Mouse (Mus musculus) bone marrow macrophage, adult 2 months (primary cell): ENCODE data around the gene Cdc42ep4. TPM values are rescaled to one million over a fixed set of nuclear protein-coding genes. Genes with fewer than 3 reads are reported as not detected.

Experiments
- H3K27ac ChIP-seq: 2 replicates; pipeline ENCODE4 v1.5.1; 2012; ENCODE audit warnings: low read depth, low read length; ENCODE audit not compliant: insufficient read depth
- H3K4me1 ChIP-seq: 2 replicates; pipeline ENCODE4 v1.6.1; 2012; ENCODE audit warnings: low read length; ENCODE audit not compliant: control insufficient read depth, insufficient read depth
- H3K4me3 ChIP-seq: 2 replicates; pipeline ENCODE4 v1.5.1; 2012; ENCODE audit warnings: mild to moderate bottlenecking, low read length, moderate library complexity; ENCODE audit not compliant: insufficient read depth
- CTCF ChIP-seq: IDR thresholded peaks from 2 replicates; pipeline ENCODE4 v1.5.1; 2012; ENCODE audit warnings: low read depth, mild to moderate bottlenecking, low read length, moderate library complexity
- POLR2A ChIP-seq: IDR thresholded peaks from 2 replicates; pipeline ENCODE4 v1.6.1; 2012; ENCODE audit warnings: mild to moderate bottlenecking, low read depth, low read length, borderline replicate concordance
- polyA plus RNA-seq: library from polyadenylated mRNA; stranded (reverse); fragments of >200 nt; gene quantifications from 2 replicates; pipeline ENCODE4 v1.2.4, GENCODE M21; 2012; ENCODE audit not compliant: missing spikeins, insufficient read depth, insufficient read length

Gene Cdc42ep4
- polyA plus RNA-seq, 1 experiment: 20.9 TPM

GRCm38 (mm10) chr11:113737912-113738311 lies 13.8 kb downstream of the Cdc42ep4 start:
- Histone ChIP-seq H3K27ac (peak overlapping the region; percentile 51), H3K4me1 (peaks cover 57% of the 10 kb centered on the region), H3K4me3 (no peak overlapping the region)
- TF ChIP-seq POLR2A (no peak), CTCF (no peak)

- TF ChIP-seq POLR2A (no peak), CTCF (no peak)
- Histone ChIP-seq H3K4me1 (peaks cover 61% of the 10 kb centered on the region), H3K27ac (peak overlapping the region; percentile 51), H3K4me3 (no peak overlapping the region)
These were observed 14.2 kb downstream of the Cdc42ep4 start for GRCm38 (mm10) chr11:113737553-113737854.

GRCm38 (mm10) chr11:113736848-113737552 lies 14.7 kb downstream of the Cdc42ep4 start:
- H3K27ac ChIP-seq: peak overlapping the region; percentile 8; the same call in 1 of the 2 replicates
- TF ChIP-seq POLR2A (no peak), CTCF (no peak)
- H3K4me1 ChIP-seq: peaks cover 66% of the 10 kb centered on the region
- H3K4me3 ChIP-seq: no peak overlapping the region

- no peak overlapping the region for H3K27ac ChIP-seq
- TF ChIP-seq POLR2A (no peak), CTCF (no peak)
- no peak overlapping the region for H3K4me3 ChIP-seq
These were observed 16.5 kb downstream of the Cdc42ep4 start for GRCm38 (mm10) chr11:113735151-113735550.

GRCm38 (mm10) chr11:113733631-113734364 lies 17.9 kb downstream of the Cdc42ep4 start:
- Histone ChIP-seq H3K27ac (peak overlapping the region; percentile 80), H3K4me1 (peaks cover 79% of the 10 kb centered on the region), H3K4me3 (peak overlapping the region; percentile 16)
- no peak for TF ChIP-seq CTCF
- no peak for TF ChIP-seq POLR2A

More at GRCm38 (mm10) chr11:113735151-113735550, 16.5 kb downstream of the Cdc42ep4 start:
- peaks cover 84% of the 10 kb centered on the region for H3K4me1 ChIP-seq

GRCm38 (mm10) chr11:113731945-113732612 lies 19.6 kb downstream of the Cdc42ep4 start:
- TF ChIP-seq CTCF (no peak), POLR2A (no peak)
- peak overlapping the region; percentile 80 for H3K27ac ChIP-seq
- H3K4me3 ChIP-seq: no peak overlapping the region
- H3K4me1 ChIP-seq: peaks cover 64% of the 10 kb centered on the region

GRCm38 (mm10) chr11:113730879-113731278 lies 20.8 kb downstream of the Cdc42ep4 start:
- TF ChIP-seq POLR2A: no peak
- TF ChIP-seq CTCF: no peak

GRCm38 (mm10) chr11:113729917-113730316 lies 21.8 kb downstream of the Cdc42ep4 start:
- Histone ChIP-seq H3K4me3 (no peak overlapping the region), H3K4me1 (peaks cover 51% of the 10 kb centered on the region), H3K27ac (no peak overlapping the region)
- TF ChIP-seq CTCF (no peak), POLR2A (no peak)

More at GRCm38 (mm10) chr11:113730879-113731278, 20.8 kb downstream of the Cdc42ep4 start:
- Histone ChIP-seq H3K4me1 (peaks cover 59% of the 10 kb centered on the region), H3K27ac (no peak overlapping the region), H3K4me3 (no peak overlapping the region)

- Histone ChIP-seq H3K4me1 (peaks cover 44% of the 10 kb centered on the region), H3K4me3 (no peak overlapping the region), H3K27ac (no peak overlapping the region)
- TF ChIP-seq CTCF (no peak), POLR2A (no peak)
These were observed 22.4 kb downstream of the Cdc42ep4 start for GRCm38 (mm10) chr11:113729239-113729638.
